9 mouse cellular contexts compared by ENCODE assay signal in genomic region chr7:19342481-19343027, GRCm38 (mm10). TPM values are rescaled to one million over a fixed set of nuclear protein-coding genes. Genes with fewer than 3 reads are reported as not detected.
A peak's percentile ranks its signal among the peaks of the same experiment; 100 is the strongest.
DNase-seq lines count a peak whose midpoint lies in the region; ATAC-seq and TF ChIP-seq lines count a peak whose summit lies in the region.
"Had no signal": no experiment of that assay in that cellular context is flagged by ENCODE, and none has a peak within 500 bp of the region (broad histone marks: within the 10 kb centered on the region; RNA-seq: fewer than 3 reads in every experiment).

No protein-coding gene starts in this region.

- H3K9me3 ChIP-seq in heart, embryonic 12.5 days (replicated peaks), result no peaks in the 10 kb centered on the region
- no peaks in the 10 kb centered on the region for H3K9me3 ChIP-seq in kidney, postnatal 0 days (replicated peaks; ENCODE audit: low read length)
- no peaks in the 10 kb centered on the region for H3K9me3 ChIP-seq in stomach, embryonic 14.5 days (ENCODE audit: control insufficient read depth, low read depth, low read length)

- under 1% methylated on average over 27 of the region's 27 CpGs for WGBS in bone marrow, adult 2 months
- WGBS in heart, embryonic 12.5 days, result under 1% methylated on average over 27 of the region's 27 CpGs
- WGBS in kidney, postnatal 0 days, result under 1% methylated on average over 27 of the region's 27 CpGs
- WGBS in stomach, embryonic 14.5 days, result 2% methylated on average over 27 of the region's 27 CpGs

- no peak overlapping the region for H3K4me3 ChIP-seq in bone marrow, adult 2 months (replicated peaks; ENCODE audit: control insufficient read depth, low read depth, low read length)
- peak overlapping the region; percentile 54 for H3K4me3 ChIP-seq in heart, embryonic 12.5 days
- peak overlapping the region; percentile 40 for H3K4me3 ChIP-seq in kidney, postnatal 0 days (replicated peaks; ENCODE audit: low read depth, low read length)
- H3K4me3 ChIP-seq in stomach, embryonic 14.5 days (ENCODE audit: low read depth, low read length), result peak overlapping the region; percentile 46

- peak; percentile 33; the same call in 1 of the 2 replicates for ATAC-seq in erythroblast, adult 5-6 weeks (replicated peaks; ENCODE audit: low FRiP score, poor library complexity, severe bottlenecking)
- peak; percentile 12; the same call in 1 of the 2 replicates for ATAC-seq in heart, embryonic 12.5 days (ENCODE audit: insufficient number of reproducible peaks, low FRiP score)
- no peak for ATAC-seq in kidney, postnatal 0 days (replicated peaks; ENCODE audit: low FRiP score, low read depth)
- ATAC-seq in monocyte, adult 5-6 weeks (replicated peaks; ENCODE audit: insufficient number of reproducible peaks, low FRiP score, low TSS enrichment, poor library complexity, severe bottlenecking), result peak; percentile 36
- ATAC-seq in stomach, embryonic 14.5 days (ENCODE audit: insufficient number of reproducible peaks, insufficient read depth, low FRiP score, low read depth), result no peak
- ATAC-seq: Patski had no signal

- peaks cover 5% of the 10 kb centered on the region; the same call in 1 of the 2 replicates for H3K36me3 ChIP-seq in heart, embryonic 12.5 days
- no peaks in the 10 kb centered on the region for H3K36me3 ChIP-seq in kidney, postnatal 0 days (ENCODE audit: insufficient read depth, low read length)
- H3K36me3 ChIP-seq in stomach, embryonic 14.5 days (ENCODE audit: control insufficient read depth, insufficient read depth, low read length), result no peaks in the 10 kb centered on the region

- peak; percentile 89 for TF ChIP-seq CTCF in bone marrow, adult 2 months (IDR thresholded peaks at IDR 0.05; ENCODE audit: control insufficient read depth, insufficient read depth, low read length)
- peak; percentile 99 for TF ChIP-seq CTCF in kidney, postnatal 0 days (IDR thresholded peaks at IDR 0.05; ENCODE audit: low read depth)

- H3K27me3 ChIP-seq in heart, embryonic 12.5 days (replicated peaks), result no peaks in the 10 kb centered on the region
- H3K27me3 ChIP-seq in kidney, postnatal 0 days (ENCODE audit: insufficient read depth, low read length), result 0 out of 2 replicates have a peak, but pooled peaks cover 6% of the 10 kb centered on the region
- no peaks in the 10 kb centered on the region for H3K27me3 ChIP-seq in stomach, embryonic 14.5 days (ENCODE audit: control insufficient read depth, insufficient read depth, low read length)
- H3K27me3 ChIP-seq: Patski had no signal

- peaks cover 4% of the 10 kb centered on the region; the same call in 1 of the 2 replicates for H3K4me1 ChIP-seq in bone marrow, adult 2 months (ENCODE audit: control insufficient read depth, insufficient read depth, low read length)
- peaks cover 56% of the 10 kb centered on the region for H3K4me1 ChIP-seq in heart, embryonic 12.5 days (replicated peaks)
- H3K4me1 ChIP-seq in kidney, postnatal 0 days (replicated peaks; ENCODE audit: insufficient read depth, low read length), result peaks cover 20% of the 10 kb centered on the region
- H3K4me1 ChIP-seq in stomach, embryonic 14.5 days (ENCODE audit: control insufficient read depth, insufficient read depth, low read length), result peaks cover 25% of the 10 kb centered on the region

- peak overlapping the region; percentile 83 for H3K4me2 ChIP-seq in heart, embryonic 12.5 days
- H3K4me2 ChIP-seq in kidney, postnatal 0 days (ENCODE audit: low read length), result peak overlapping the region; percentile 86
- H3K4me2 ChIP-seq in stomach, embryonic 14.5 days (replicated peaks; ENCODE audit: low read depth, low read length), result peak overlapping the region; percentile 95

- TF ChIP-seq POLR2A in bone marrow, adult 2 months (IDR thresholded peaks at IDR 0.05; ENCODE audit: borderline replicate concordance, control insufficient read depth, low read depth, low read length), result no peak

- no peak overlapping the region for H3K27ac ChIP-seq in bone marrow, adult 2 months (ENCODE audit: control insufficient read depth, insufficient read depth, low read depth, low read length, poor library complexity)
- peak overlapping the region; percentile 97 for H3K27ac ChIP-seq in heart, embryonic 12.5 days (ENCODE audit: poor library complexity, severe bottlenecking)
- H3K27ac ChIP-seq in kidney, postnatal 0 days, result no peak overlapping the region
- H3K27ac ChIP-seq in stomach, embryonic 14.5 days (ENCODE audit: low read length), result peak overlapping the region; percentile 39; the same call in 1 of the 2 replicates

- peak overlapping the region; percentile 76 for H3K9ac ChIP-seq in heart, embryonic 12.5 days
- H3K9ac ChIP-seq in kidney, postnatal 0 days (ENCODE audit: low read depth, low read length), result no peak overlapping the region; the same call in 1 of the 2 replicates
- H3K9ac ChIP-seq in stomach, embryonic 14.5 days (replicated peaks; ENCODE audit: low read depth, low read length), result peak overlapping the region; percentile 31; the same call in 1 of the 2 replicates

- peak; percentile 74 for DNase-seq in 3134 (ENCODE audit: extremely low read depth, insufficient read length, low spot score)
- peak; percentile 85 for DNase-seq in kidney, postnatal 0 days (ENCODE audit: low spot score)
- DNase-seq in liver, result peak; percentile 79

RNA-seq across cellular contexts. Expression of gene Ercc1, which starts 2.0 kb away (rescaled TPM):
- 19.2 and 31.3 TPM in 2 replicates for polyA plus RNA-seq in bone marrow, adult 2 months (2011; ENCODE audit: insufficient read depth, insufficient read length, low replicate concordance, missing spikeins)
- total RNA-seq in erythroblast, adult 5-6 weeks (2015; ENCODE audit: low replicate concordance), result 8.6 and 8.8 TPM in 2 replicates
- total RNA-seq in erythroblast, adult 5-6 weeks (2017; ENCODE audit: low replicate concordance), result 4.6 and 5.2 TPM in 2 replicates
- 59.2 and 66.0 TPM in 2 replicates for polyA plus RNA-seq in heart, embryonic 12.5 days (2016; fragmentation: Nextera tagmentation; extraction: Ambion mirVana)
- polyA plus RNA-seq in kidney, postnatal 0 days (2015; fragmentation: Nextera tagmentation; extraction: Ambion mirVana), result 68.4 and 68.8 TPM in 2 replicates
- 15.0 to 19.8 TPM (median 18.0 TPM) in 3 replicates for total RNA-seq in monocyte, adult 5-6 weeks (2017)
- 86.0 and 92.8 TPM in 2 replicates for polyA plus RNA-seq in stomach, embryonic 14.5 days (2014; fragmentation: Nextera tagmentation; extraction: Ambion mirVana)

RNA-seq across cellular contexts. Expression of gene Cd3eap, which starts 16.7 kb away (rescaled TPM):
- 11.7 and 13.7 TPM in 2 replicates for polyA plus RNA-seq in bone marrow, adult 2 months (2011; ENCODE audit: insufficient read depth, insufficient read length, low replicate concordance, missing spikeins)
- total RNA-seq in erythroblast, adult 5-6 weeks (2015; ENCODE audit: low replicate concordance), result 1.2 and 1.9 TPM in 2 replicates
- 2.6 and 5.7 TPM in 2 replicates for total RNA-seq in erythroblast, adult 5-6 weeks (2017; ENCODE audit: low replicate concordance)
- 17.6 and 18.4 TPM in 2 replicates for polyA plus RNA-seq in heart, embryonic 12.5 days (2016; fragmentation: Nextera tagmentation; extraction: Ambion mirVana)
- 16.7 and 17.7 TPM in 2 replicates for polyA plus RNA-seq in kidney, postnatal 0 days (2015; fragmentation: Nextera tagmentation; extraction: Ambion mirVana)
- 6.9 to 8.9 TPM (median 7.2 TPM) in 3 replicates for total RNA-seq in monocyte, adult 5-6 weeks (2017)
- 20.5 and 23.9 TPM in 2 replicates for polyA plus RNA-seq in stomach, embryonic 14.5 days (2014; fragmentation: Nextera tagmentation; extraction: Ambion mirVana)

RNA-seq across cellular contexts. Expression of gene Ppp1r13l, which starts 17.0 kb away (rescaled TPM):
- 1.7 and 4.0 TPM in 2 replicates for polyA plus RNA-seq in bone marrow, adult 2 months (2011; ENCODE audit: insufficient read depth, insufficient read length, low replicate concordance, missing spikeins)
- total RNA-seq in erythroblast, adult 5-6 weeks (2015; ENCODE audit: low replicate concordance), result 0.19 and 3.3 TPM in 2 replicates
- not detected in 2 replicates for total RNA-seq in erythroblast, adult 5-6 weeks (2017; ENCODE audit: low replicate concordance)
- 17.5 and 19.4 TPM in 2 replicates for polyA plus RNA-seq in heart, embryonic 12.5 days (2016; fragmentation: Nextera tagmentation; extraction: Ambion mirVana)
- polyA plus RNA-seq in kidney, postnatal 0 days (2015; fragmentation: Nextera tagmentation; extraction: Ambion mirVana), result 3.0 and 4.0 TPM in 2 replicates
- total RNA-seq in monocyte, adult 5-6 weeks (2017), result not detected in 3 replicates
- polyA plus RNA-seq in stomach, embryonic 14.5 days (2014; fragmentation: Nextera tagmentation; extraction: Ambion mirVana), result 9.6 and 10.0 TPM in 2 replicates

RNA-seq across cellular contexts. Expression of gene Fosb, which starts 32.7 kb away (rescaled TPM):
- 0.50 and 1.1 TPM in 2 replicates for polyA plus RNA-seq in bone marrow, adult 2 months (2011; ENCODE audit: insufficient read depth, insufficient read length, low replicate concordance, missing spikeins)
- 2.9 and 3.1 TPM in 2 replicates for total RNA-seq in erythroblast, adult 5-6 weeks (2015; ENCODE audit: low replicate concordance)
- 2.2 and 3.8 TPM in 2 replicates for total RNA-seq in erythroblast, adult 5-6 weeks (2017; ENCODE audit: low replicate concordance)
- polyA plus RNA-seq in heart, embryonic 12.5 days (2016; fragmentation: Nextera tagmentation; extraction: Ambion mirVana), result 0.37 and 0.55 TPM in 2 replicates
- 0.11 TPM in 2 replicates for polyA plus RNA-seq in kidney, postnatal 0 days (2015; fragmentation: Nextera tagmentation; extraction: Ambion mirVana)
- 30.9 to 43.8 TPM (median 36.9 TPM) in 3 replicates for total RNA-seq in monocyte, adult 5-6 weeks (2017)
- 0.07 TPM in 1 of 2 replicates, not detected in the other for polyA plus RNA-seq in stomach, embryonic 14.5 days (2014; fragmentation: Nextera tagmentation; extraction: Ambion mirVana)

RNA-seq across cellular contexts. Expression of gene Ercc2, which starts 39.3 kb away (rescaled TPM):
- polyA plus RNA-seq in bone marrow, adult 2 months (2011; ENCODE audit: insufficient read depth, insufficient read length, low replicate concordance, missing spikeins), result 17.9 and 31.9 TPM in 2 replicates
- total RNA-seq in erythroblast, adult 5-6 weeks (2015; ENCODE audit: low replicate concordance), result 1.3 and 2.7 TPM in 2 replicates
- 11.4 and 18.0 TPM in 2 replicates for total RNA-seq in erythroblast, adult 5-6 weeks (2017; ENCODE audit: low replicate concordance)
- polyA plus RNA-seq in heart, embryonic 12.5 days (2016; fragmentation: Nextera tagmentation; extraction: Ambion mirVana), result 15.9 and 17.5 TPM in 2 replicates
- 11.0 and 11.5 TPM in 2 replicates for polyA plus RNA-seq in kidney, postnatal 0 days (2015; fragmentation: Nextera tagmentation; extraction: Ambion mirVana)
- 21.0 to 32.4 TPM (median 25.4 TPM) in 3 replicates for total RNA-seq in monocyte, adult 5-6 weeks (2017)
- 8.8 and 10.3 TPM in 2 replicates for polyA plus RNA-seq in stomach, embryonic 14.5 days (2014; fragmentation: Nextera tagmentation; extraction: Ambion mirVana)

Comparison
In these comparisons a context has a peak if more than half of its experiments do, and no peak if none do; other contexts are left out.
1. H3K27ac ChIP-seq: peak in heart, embryonic 12.5 days (single experiment) and stomach, embryonic 14.5 days (single experiment); none in bone marrow, adult 2 months (single experiment) and kidney, postnatal 0 days (single experiment).
2. ATAC-seq: peak in erythroblast, adult 5-6 weeks (single experiment), heart, embryonic 12.5 days (single experiment) and monocyte, adult 5-6 weeks (single experiment); none in kidney, postnatal 0 days (single experiment) and stomach, embryonic 14.5 days (single experiment).
3. Peak in every context shown above with its lines, with median percentiles within 50 percentile points of each other: DNase-seq and H3K4me2 ChIP-seq.